In the genomic region with DNA sequence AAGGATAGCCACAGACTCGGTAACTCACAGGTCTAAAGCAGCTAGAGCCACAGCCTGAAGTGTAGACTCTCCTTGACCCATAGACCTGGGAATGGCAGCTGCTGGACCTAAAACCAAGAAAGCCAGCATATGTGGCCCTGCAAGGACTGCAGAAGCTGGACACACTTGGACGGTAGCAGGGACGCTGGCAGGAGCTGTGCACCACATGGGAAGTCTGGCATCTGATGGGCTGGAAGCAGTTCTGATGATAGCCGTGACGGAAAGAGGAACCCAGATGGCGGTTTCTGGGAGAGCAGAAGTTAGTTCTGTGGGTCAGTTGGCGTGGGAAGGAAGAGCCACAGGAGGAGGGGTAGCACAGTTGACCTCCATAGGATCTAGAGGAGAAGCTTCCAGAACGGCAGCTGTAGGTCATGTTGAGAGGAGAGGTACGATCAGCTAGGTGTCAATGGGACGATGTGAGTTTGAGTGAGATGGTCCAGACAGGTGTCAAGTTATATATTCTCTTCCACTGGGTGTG, we compare ENCODE assay signal across 32 mouse cellular contexts. TPM values are rescaled to one million over a fixed set of nuclear protein-coding genes. Genes with fewer than 3 reads are reported as not detected.
DNase-seq lines count a peak whose midpoint lies in the region; ATAC-seq and TF ChIP-seq lines count a peak whose summit lies in the region.
"Had no signal": no experiment of that assay in that cellular context is flagged by ENCODE, and none has a peak within 500 bp of the region (broad histone marks: within the 10 kb centered on the region; RNA-seq: fewer than 3 reads in every experiment).

A gene (minus strand): TSS at position 467 of the 517 bp plus-strand sequence.

- WGBS in midbrain, postnatal 0 days, result 88% methylated on average over 10 of the region's 10 CpGs
- WGBS in midbrain, embryonic 16.5 days, result 94% methylated on average over 10 of the region's 10 CpGs
- 89% methylated on average over 10 of the region's 10 CpGs for WGBS in forebrain, embryonic 14.5 days

- peak; percentile 36 for DNase-seq in gastrocnemius, adult 2 months
- no peak for DNase-seq in gastrocnemius, adult 18-20 months (ENCODE audit: low spot score)
- peak; percentile 25 for DNase-seq in midbrain, postnatal 0 days (ENCODE audit: low spot score)
- peak; percentile 23 for DNase-seq in gastrocnemius, postnatal 25 days
- no peak for DNase-seq in forebrain, embryonic 14.5 days (ENCODE audit: low spot score)
- DNase-seq in left cerebral cortex, postnatal 10 days (ENCODE audit: extremely low spot score in 1 of 2, low spot score in 2 of 2), result no peak
- DNase-seq: adrenal gland, postnatal 36 days; heart, postnatal 4 days; kidney, postnatal 36 days; liver had no signal

- intact Hi-C loops in gastrocnemius, adult 2 months (cut with DNase I), result no loop called here
- intact Hi-C loops in left cerebral cortex, postnatal 10 days (cut with DNase I), result no loop called here

- no peak for TF ChIP-seq CTCF in gastrocnemius, adult 2 months (IDR thresholded peaks at IDR 0.05)
- no peak for TF ChIP-seq CTCF in midbrain, postnatal 0 days (IDR thresholded peaks at IDR 0.05)

- no peak within 1 kb of the TSS for H3K4me3 ChIP-seq in gastrocnemius, adult 2 months
- H3K4me3 ChIP-seq in midbrain, postnatal 0 days (ENCODE audit: low read depth, low read length), result no peak within 1 kb of the TSS
- no peak within 1 kb of the TSS for H3K4me3 ChIP-seq in midbrain, embryonic 16.5 days (ENCODE audit: low read depth, low read length)
- no peak within 1 kb of the TSS for H3K4me3 ChIP-seq in forebrain, embryonic 14.5 days (ENCODE audit: low read depth, low read length)
- H3K4me3 ChIP-seq: forebrain, embryonic 15.5 days; heart, embryonic 10.5 days; hindbrain, embryonic 15.5 days; limb, embryonic 10.5 days; liver, embryonic 15.5 days had no signal

- no peaks in the 10 kb centered on the region for H3K9me3 ChIP-seq in midbrain, postnatal 0 days (ENCODE audit: low read length)
- H3K9me3 ChIP-seq in midbrain, embryonic 16.5 days (replicated peaks; ENCODE audit: control insufficient read depth, low read length, poor library complexity, severe bottlenecking), result no peaks in the 10 kb centered on the region
- H3K9me3 ChIP-seq in forebrain, embryonic 14.5 days (replicated peaks; ENCODE audit: control insufficient read depth, low read length), result no peaks in the 10 kb centered on the region
- H3K9me3 ChIP-seq: forebrain, embryonic 15.5 days; heart, embryonic 10.5 days; hindbrain, embryonic 15.5 days; limb, embryonic 10.5 days had no signal

- no peak within 1 kb of the TSS for H3K4me2 ChIP-seq in midbrain, postnatal 0 days (ENCODE audit: low read depth, low read length, poor library complexity, severe bottlenecking)
- no peak within 1 kb of the TSS for H3K4me2 ChIP-seq in midbrain, embryonic 16.5 days (ENCODE audit: low read length)
- no peak within 1 kb of the TSS for H3K4me2 ChIP-seq in forebrain, embryonic 14.5 days (ENCODE audit: low read length)
- H3K4me2 ChIP-seq: forebrain, embryonic 15.5 days; hindbrain, embryonic 15.5 days; liver, embryonic 15.5 days; midbrain, embryonic 11.5 days had no signal

- H3K27me3 ChIP-seq in midbrain, postnatal 0 days (ENCODE audit: insufficient read depth, low read length), result no peaks in the 10 kb centered on the region
- H3K27me3 ChIP-seq in midbrain, embryonic 16.5 days (ENCODE audit: control insufficient read depth, insufficient read depth, low read depth, low read length), result no peaks in the 10 kb centered on the region
- H3K27me3 ChIP-seq in forebrain, embryonic 14.5 days (replicated peaks; ENCODE audit: control insufficient read depth, insufficient read depth, low read length), result no peaks in the 10 kb centered on the region
- H3K27me3 ChIP-seq: forebrain, embryonic 15.5 days; hindbrain, embryonic 15.5 days; liver, embryonic 15.5 days had no signal

- H3K9ac ChIP-seq in midbrain, postnatal 0 days (replicated peaks; ENCODE audit: low read length, poor library complexity, severe bottlenecking), result no peak within 1 kb of the TSS
- H3K9ac ChIP-seq in midbrain, embryonic 16.5 days (ENCODE audit: low read depth, low read length), result no peak within 1 kb of the TSS
- no peak within 1 kb of the TSS for H3K9ac ChIP-seq in forebrain, embryonic 14.5 days (ENCODE audit: low read length)
- H3K9ac ChIP-seq: forebrain, embryonic 15.5 days; hindbrain, embryonic 15.5 days; liver, embryonic 15.5 days had no signal

- H3K36me3 ChIP-seq in midbrain, postnatal 0 days (ENCODE audit: insufficient read depth, low read length), result no peaks in the 10 kb centered on the region
- H3K36me3 ChIP-seq in midbrain, embryonic 16.5 days (ENCODE audit: control insufficient read depth, insufficient read depth, low read length), result no peaks in the 10 kb centered on the region
- H3K36me3 ChIP-seq in forebrain, embryonic 14.5 days (ENCODE audit: control insufficient read depth, insufficient read depth, low read length), result no peaks in the 10 kb centered on the region
- H3K36me3 ChIP-seq: forebrain, embryonic 15.5 days; heart, embryonic 10.5 days; hindbrain, embryonic 15.5 days; limb, embryonic 10.5 days; liver, embryonic 15.5 days had no signal

- H3K27ac ChIP-seq in gastrocnemius, adult 2 months, result no peak within 1 kb of the TSS
- no peak within 1 kb of the TSS for H3K27ac ChIP-seq in midbrain, postnatal 0 days (ENCODE audit: low read depth, low read length)
- H3K27ac ChIP-seq in midbrain, embryonic 16.5 days (ENCODE audit: low read length), result no peak within 1 kb of the TSS
- no peak within 1 kb of the TSS for H3K27ac ChIP-seq in forebrain, embryonic 14.5 days (ENCODE audit: low read depth, low read length)
- H3K27ac ChIP-seq: forebrain, embryonic 15.5 days; heart, embryonic 10.5 days; hindbrain, embryonic 15.5 days; limb, embryonic 10.5 days; liver, embryonic 15.5 days; macrophage had no signal

- ATAC-seq in midbrain, postnatal 0 days (ENCODE audit: low FRiP score), result no peak
- ATAC-seq in midbrain, embryonic 16.5 days, result no peak
- ATAC-seq in forebrain, embryonic 14.5 days, result no peak
- ATAC-seq: forebrain, embryonic 15.5 days; intestine, embryonic 16.5 days had no signal

- no peaks in the 10 kb centered on the region for H3K4me1 ChIP-seq in midbrain, postnatal 0 days (ENCODE audit: insufficient read depth, low read length)
- no peaks in the 10 kb centered on the region for H3K4me1 ChIP-seq in midbrain, embryonic 16.5 days (ENCODE audit: control insufficient read depth, insufficient read depth, low read length)
- no peaks in the 10 kb centered on the region for H3K4me1 ChIP-seq in forebrain, embryonic 14.5 days (ENCODE audit: control insufficient read depth, insufficient read depth, low read length)
- H3K4me1 ChIP-seq: forebrain, embryonic 15.5 days; heart, embryonic 10.5 days; hindbrain, embryonic 15.5 days; limb, embryonic 10.5 days; liver, embryonic 15.5 days had no signal

RNA-seq across cellular contexts. Expression of the gene that starts here (rescaled TPM):
- total RNA-seq in gastrocnemius, adult 2 months (2021), result not detected
- not detected for total RNA-seq in gastrocnemius, adult 18-20 months (2021)
- not detected in 2 replicates for total RNA-seq in midbrain, postnatal 0 days (2014; rRNA removed)
- polyA plus RNA-seq in midbrain, postnatal 0 days (2015; fragmentation: Nextera tagmentation; extraction: Ambion mirVana), result not detected in 2 replicates
- polyA plus RNA-seq in midbrain, embryonic 16.5 days (2015; fragmentation: Nextera tagmentation; extraction: Ambion mirVana), result not detected in 2 replicates
- total RNA-seq in gastrocnemius, postnatal 25 days (2021), result not detected
- polyA plus RNA-seq in forebrain, embryonic 14.5 days (2014; fragmentation: Nextera tagmentation; extraction: Ambion mirVana), result not detected in 2 replicates
- total RNA-seq in left cerebral cortex, postnatal 10 days (2021), result not detected
- total RNA-seq: adrenal gland, postnatal 36 days; ES-E14; heart, postnatal 4 days; left cerebral cortex, adult 18-20 months; monocyte, adult 5-6 weeks; neutrophil, adult 5-6 weeks had no signal
- polyA plus RNA-seq: embryonic facial prominence, embryonic 14.5 days; forebrain, embryonic 15.5 days; gonadal fat pad, adult 2 months; heart, embryonic 10.5 days; heart, embryonic 16.5 days; hindbrain, embryonic 15.5 days; intestine, embryonic 16.5 days; kidney, embryonic 14.5 days; limb, embryonic 10.5 days; liver, embryonic 15.5 days; lung, embryonic 16.5 days; macrophage; midbrain, embryonic 11.5 days; small intestine, adult 2 months; stomach, embryonic 16.5 days; thymus, postnatal 0 days; urinary bladder, adult 2 months had no signal

Comparison
In these comparisons a context has a peak if more than half of its experiments do, and no peak if none do; other contexts are left out.
1. Peak in DNase-seq in gastrocnemius, adult 2 months; RNA of the gene not detected or under 1 TPM.
2. Peak in DNase-seq in midbrain, postnatal 0 days; RNA of the gene not detected or under 1 TPM.
3. Peak in DNase-seq in gastrocnemius, postnatal 25 days; RNA of the gene not detected or under 1 TPM.